Mouse (Mus musculus): ENCODE measurements around the gene Cpn2. TPM values are rescaled to one million over a fixed set of nuclear protein-coding genes. Genes with fewer than 3 reads are reported as not detected.

The Cpn2 gene
- polyA plus RNA-seq, 1 experiment = not detected

DNA sequence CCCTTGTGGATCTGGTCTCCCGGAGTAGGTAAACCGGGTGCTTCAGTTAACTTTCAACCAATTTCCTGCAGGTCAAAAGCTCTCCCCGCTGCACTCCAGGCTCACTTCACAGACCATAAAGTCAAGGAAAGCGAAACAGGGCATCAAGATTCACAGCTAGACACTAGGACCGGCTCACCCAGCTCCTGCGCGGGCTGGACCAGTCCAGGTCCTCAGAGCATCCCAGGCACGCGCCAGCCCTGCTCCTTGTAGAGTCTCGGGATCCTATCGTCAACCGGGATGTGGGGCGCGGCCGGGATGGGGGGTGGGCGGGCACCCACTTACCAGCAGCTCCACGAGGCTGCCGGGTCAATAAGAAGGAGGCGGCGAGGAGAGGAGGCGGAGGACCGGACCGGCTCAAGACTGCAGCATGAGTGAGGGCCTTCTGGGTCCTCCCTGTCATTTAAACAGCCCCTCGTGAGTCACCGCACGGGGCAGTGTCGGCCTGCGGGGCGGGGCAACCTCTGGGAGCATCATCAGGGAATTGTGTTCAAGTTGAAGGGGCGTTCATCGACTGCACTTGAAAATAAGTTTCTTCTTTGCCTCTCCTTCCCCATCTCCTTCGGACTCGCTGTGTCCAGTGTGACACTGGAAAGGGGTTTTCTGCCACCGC lies 15.7 kb upstream of the Cpn2 start, which contains the start of gene Lrrc15:
TSS of gene Lrrc15 (minus strand) at position 413 of the 652 bp plus-strand sequence.
- Histone ChIP-seq H3K27ac (ENCODE audit: insufficient read depth, low read length) (no peak within 1 kb of the TSS), H3K27me3 (ENCODE audit: control insufficient read depth, insufficient read depth, low read length) (peaks cover 3% of the 10 kb centered on the region; the same call in 1 of the 2 replicates), H3K4me1 (ENCODE audit: control insufficient read depth, insufficient read depth, insufficient read length) (no peaks in the 10 kb centered on the region; the same call in 1 of the 2 replicates), H3K36me3 (ENCODE audit: control insufficient read depth, insufficient read depth, low read length) (no peaks in the 10 kb centered on the region), H3K4me3 (ENCODE audit: extremely low read depth, insufficient read depth, insufficient read length) (no peak within 1 kb of the TSS)
- WGBS = 24% methylated on average over 34 of the region's 34 CpGs
- no peak for DNase-seq (ENCODE audit: low read depth in 1 of 2, low spot score in 2 of 2)
- TF ChIP-seq POLR2A (IDR thresholded peaks at IDR 0.05; ENCODE audit: low read depth, low read length) (no peak), CTCF (IDR thresholded peaks at IDR 0.05; ENCODE audit: extremely low read depth, insufficient read depth, insufficient read length, insufficient replicate concordance) (no peak)

DNA sequence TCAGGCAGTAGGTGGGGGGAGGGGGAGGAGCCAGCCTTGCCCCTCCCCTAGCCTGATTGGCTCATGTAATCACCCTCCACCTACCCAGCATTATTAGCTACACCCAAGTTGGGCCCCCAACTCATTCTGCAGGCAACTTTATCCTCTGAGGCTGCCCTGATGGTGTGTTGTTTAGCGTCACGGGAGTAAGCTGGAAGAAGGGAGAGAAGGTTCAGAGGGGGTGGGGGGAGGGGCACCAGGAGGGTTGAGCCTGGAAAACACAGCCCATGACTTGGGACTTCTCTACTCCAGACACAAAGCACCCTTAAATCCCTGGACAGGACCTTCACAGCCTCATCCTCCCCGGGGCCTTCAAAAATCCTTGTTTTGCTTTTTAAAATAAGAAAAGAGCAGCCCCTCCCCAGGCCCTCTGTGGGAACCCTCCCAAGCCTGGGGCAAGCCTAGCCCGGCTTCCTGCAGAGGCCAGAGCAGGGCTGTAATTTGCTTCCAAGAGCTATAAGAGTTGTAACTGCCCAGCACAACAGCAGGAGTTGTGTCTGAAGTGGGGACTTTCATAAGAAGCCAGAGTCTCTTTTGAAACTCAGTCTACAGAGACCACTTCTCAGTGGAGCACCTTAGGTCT lies 13.5 kb upstream of the Cpn2 start:
- peaks cover 3% of the 10 kb centered on the region; the same call in 1 of the 2 replicates for H3K4me1 ChIP-seq (ENCODE audit: control insufficient read depth, insufficient read depth, insufficient read length)

DNA sequence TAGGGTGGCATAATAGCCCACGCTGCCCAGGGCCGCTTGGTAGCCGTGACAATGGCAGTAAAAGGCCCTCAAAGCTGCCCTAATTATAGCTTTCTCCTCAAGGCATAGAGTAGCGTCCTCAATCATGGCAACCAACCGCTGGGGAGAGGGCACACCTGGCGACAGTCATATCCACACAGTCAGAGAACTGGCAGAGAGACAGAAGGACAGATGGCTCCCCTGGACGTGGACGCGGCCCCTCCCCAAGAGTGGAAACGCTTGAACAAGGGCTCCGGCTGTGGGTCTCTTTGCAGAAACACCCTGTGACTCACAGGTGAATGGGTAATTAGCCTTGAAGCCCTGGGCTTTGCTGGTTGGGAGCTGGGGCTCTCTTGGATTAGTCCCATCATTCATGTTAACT lies 11.1 kb upstream of the Cpn2 start:
- H3K4me1 ChIP-seq (ENCODE audit: control insufficient read depth, insufficient read depth, insufficient read length) = peaks cover 3% of the 10 kb centered on the region; the same call in 1 of the 2 replicates
- DNase-seq (ENCODE audit: low read depth in 1 of 2, low spot score in 2 of 2) = no peak
- no peaks in the 10 kb centered on the region for H3K36me3 ChIP-seq (ENCODE audit: control insufficient read depth, insufficient read depth, low read length)
- 84% methylated on average over 11 of the region's 11 CpGs for WGBS
- TF ChIP-seq POLR2A (IDR thresholded peaks at IDR 0.05; ENCODE audit: low read depth, low read length) (no peak), CTCF (IDR thresholded peaks at IDR 0.05; ENCODE audit: extremely low read depth, insufficient read depth, insufficient read length, insufficient replicate concordance) (no peak)
- H3K27ac ChIP-seq (ENCODE audit: insufficient read depth, low read length) = no peak overlapping the region
- peaks cover 3% of the 10 kb centered on the region; the same call in 1 of the 2 replicates for H3K27me3 ChIP-seq (ENCODE audit: control insufficient read depth, insufficient read depth, low read length)
- no peak overlapping the region for H3K4me3 ChIP-seq (ENCODE audit: extremely low read depth, insufficient read depth, insufficient read length)

More for the DNA sequence above, 13.5 kb upstream of the Cpn2 start:
- no peak for DNase-seq (ENCODE audit: low read depth in 1 of 2, low spot score in 2 of 2)
- Histone ChIP-seq H3K36me3 (ENCODE audit: control insufficient read depth, insufficient read depth, low read length) (no peaks in the 10 kb centered on the region), H3K27ac (ENCODE audit: insufficient read depth, low read length) (no peak overlapping the region), H3K27me3 (ENCODE audit: control insufficient read depth, insufficient read depth, low read length) (peaks cover 3% of the 10 kb centered on the region; the same call in 1 of the 2 replicates), H3K4me3 (ENCODE audit: extremely low read depth, insufficient read depth, insufficient read length) (no peak overlapping the region)
- TF ChIP-seq POLR2A (IDR thresholded peaks at IDR 0.05; ENCODE audit: low read depth, low read length) = no peak
- no peak for TF ChIP-seq CTCF (IDR thresholded peaks at IDR 0.05; ENCODE audit: extremely low read depth, insufficient read depth, insufficient read length, insufficient replicate concordance)
- 63% methylated on average over 4 of the region's 4 CpGs for WGBS

DNA sequence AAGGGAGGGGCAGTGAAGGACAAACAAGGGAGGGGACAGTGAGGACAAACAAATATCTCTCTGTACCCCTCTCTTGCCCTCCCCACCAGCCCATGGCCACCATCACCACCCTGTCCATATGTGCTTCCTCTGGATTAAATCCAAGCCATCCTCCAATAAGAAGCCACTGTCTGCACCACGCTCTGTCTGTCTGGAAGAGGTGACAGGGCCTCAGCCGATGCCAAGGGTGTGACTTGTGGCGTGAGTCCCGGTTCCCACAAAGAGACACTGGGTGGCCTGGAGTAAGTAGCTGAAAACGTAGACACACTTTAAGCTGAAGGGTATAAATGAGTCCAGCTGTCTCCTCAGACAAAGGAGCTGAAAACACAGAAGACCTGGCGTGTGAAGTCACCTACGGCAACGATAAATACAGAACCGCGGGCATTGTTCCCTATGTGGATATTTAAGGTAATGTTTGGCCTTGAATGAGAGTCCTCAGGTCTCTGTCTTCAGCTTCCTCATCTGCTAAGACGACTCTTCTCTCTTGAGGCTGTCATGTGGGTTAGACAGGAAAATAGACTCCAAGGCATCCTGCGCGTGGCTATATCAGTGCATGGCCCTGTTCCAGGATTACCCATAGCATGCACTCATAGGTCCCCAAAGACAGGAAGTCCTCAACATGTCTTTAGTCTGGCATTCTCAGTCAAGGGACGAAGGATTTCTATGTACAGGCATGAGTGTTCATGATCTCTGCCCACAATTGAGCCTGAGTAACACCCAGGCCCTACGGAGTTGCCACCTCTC lies 8.4 kb upstream of the Cpn2 start:
- H3K4me1 ChIP-seq (ENCODE audit: control insufficient read depth, insufficient read depth, insufficient read length) = peaks cover 9% of the 10 kb centered on the region; the same call in 1 of the 2 replicates
- no peak overlapping the region for H3K27ac ChIP-seq (ENCODE audit: insufficient read depth, low read length)
- H3K36me3 ChIP-seq (ENCODE audit: control insufficient read depth, insufficient read depth, low read length) = no peaks in the 10 kb centered on the region
- no peak overlapping the region for H3K4me3 ChIP-seq (ENCODE audit: extremely low read depth, insufficient read depth, insufficient read length)
- DNase-seq (ENCODE audit: low read depth in 1 of 2, low spot score in 2 of 2) = no peak
- no peaks in the 10 kb centered on the region for H3K27me3 ChIP-seq (ENCODE audit: control insufficient read depth, insufficient read depth, low read length)
- TF ChIP-seq POLR2A (IDR thresholded peaks at IDR 0.05; ENCODE audit: low read depth, low read length) (no peak), CTCF (IDR thresholded peaks at IDR 0.05; ENCODE audit: extremely low read depth, insufficient read depth, insufficient read length, insufficient replicate concordance) (no peak)
- 58% methylated on average over 15 of the region's 15 CpGs for WGBS

DNA sequence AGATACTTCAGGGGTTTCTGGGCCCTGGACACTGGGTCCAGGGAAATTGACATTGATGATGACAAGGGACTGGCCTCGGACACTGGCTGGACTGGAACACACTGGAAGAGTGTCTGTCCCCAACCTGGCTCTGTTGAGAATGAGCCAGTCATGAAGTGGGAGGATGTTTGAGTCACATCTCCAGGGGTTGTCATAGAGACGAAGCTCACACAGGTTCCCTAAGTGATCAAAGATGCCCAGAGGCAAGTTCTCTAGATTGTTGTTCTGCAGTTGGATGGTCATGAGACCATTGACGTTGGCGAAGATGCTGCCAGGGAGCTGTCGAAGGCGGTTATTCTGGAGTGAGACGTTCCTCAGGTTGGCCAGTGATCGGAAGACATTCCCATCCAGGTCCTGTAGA lies 5.8 kb upstream of the Cpn2 start:
- Histone ChIP-seq H3K4me3 (ENCODE audit: extremely low read depth, insufficient read depth, insufficient read length) (no peak overlapping the region), H3K27ac (ENCODE audit: insufficient read depth, low read length) (no peak overlapping the region), H3K27me3 (ENCODE audit: control insufficient read depth, insufficient read depth, low read length) (no peaks in the 10 kb centered on the region), H3K36me3 (ENCODE audit: control insufficient read depth, insufficient read depth, low read length) (no peaks in the 10 kb centered on the region), H3K4me1 (ENCODE audit: control insufficient read depth, insufficient read depth, insufficient read length) (peaks cover 9% of the 10 kb centered on the region; the same call in 1 of the 2 replicates)
- TF ChIP-seq CTCF (IDR thresholded peaks at IDR 0.05; ENCODE audit: extremely low read depth, insufficient read depth, insufficient read length, insufficient replicate concordance) = no peak
- no peak for TF ChIP-seq POLR2A (IDR thresholded peaks at IDR 0.05; ENCODE audit: low read depth, low read length)
- 92% methylated on average over 8 of the region's 8 CpGs for WGBS
- no peak for DNase-seq (ENCODE audit: low read depth in 1 of 2, low spot score in 2 of 2)

DNA sequence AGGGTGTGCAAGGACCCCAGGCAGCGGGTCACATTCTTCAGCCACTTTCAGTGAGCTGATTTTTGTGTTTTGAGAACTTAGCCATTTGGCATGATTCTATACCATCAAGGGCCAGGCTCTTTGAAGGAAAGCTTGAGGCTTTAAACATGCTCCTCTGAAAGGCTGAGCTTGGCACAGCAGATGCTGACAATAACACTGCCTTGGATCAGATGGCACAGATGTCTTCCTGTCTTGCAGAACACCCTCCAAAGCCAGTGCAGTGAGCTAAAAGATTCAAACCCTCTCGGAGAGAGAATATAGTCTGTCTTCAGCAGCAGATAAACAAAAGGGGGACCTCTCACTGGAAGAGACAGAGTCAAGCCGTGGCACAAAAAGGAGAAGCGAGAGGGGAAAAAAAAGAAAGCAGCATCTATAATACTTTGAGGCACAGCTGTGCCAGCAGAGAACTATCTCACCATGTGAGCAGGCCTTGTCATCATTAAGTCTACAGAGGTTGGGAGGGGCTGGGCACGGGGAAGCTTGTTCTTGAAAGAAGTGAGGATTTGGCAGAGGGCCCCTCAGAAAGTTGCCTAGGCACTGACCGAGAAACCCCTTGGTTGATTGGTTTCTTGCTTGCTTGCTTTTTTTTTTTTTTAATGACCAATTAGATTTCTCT lies 4.8 kb upstream of the Cpn2 start:
- Histone ChIP-seq H3K4me3 (ENCODE audit: extremely low read depth, insufficient read depth, insufficient read length) (no peak overlapping the region), H3K36me3 (ENCODE audit: control insufficient read depth, insufficient read depth, low read length) (no peaks in the 10 kb centered on the region), H3K4me1 (ENCODE audit: control insufficient read depth, insufficient read depth, insufficient read length) (peaks cover 7% of the 10 kb centered on the region; the same call in 1 of the 2 replicates), H3K27me3 (ENCODE audit: control insufficient read depth, insufficient read depth, low read length) (no peaks in the 10 kb centered on the region), H3K27ac (ENCODE audit: insufficient read depth, low read length) (no peak overlapping the region)
- WGBS = 26% methylated on average over 6 of the region's 6 CpGs
- TF ChIP-seq POLR2A (IDR thresholded peaks at IDR 0.05; ENCODE audit: low read depth, low read length) (no peak), CTCF (IDR thresholded peaks at IDR 0.05; ENCODE audit: extremely low read depth, insufficient read depth, insufficient read length, insufficient replicate concordance) (no peak)
- DNase-seq (ENCODE audit: low read depth in 1 of 2, low spot score in 2 of 2) = peak in 1 of 2 experiments; percentile 7
